Mouse (Mus musculus): ENCODE measurements at regions not wholly inside any gene's neighbourhood (a gene's known extent, or its start where the extent isn't known, plus 50 kb on each side); places are given as distances from the start of the nearest gene placed in this dataset.

- TF ChIP-seq TAL1 (conservative IDR thresholded peaks at IDR 0.05; ENCODE audit: low read depth, low read length): no peak
- TF ChIP-seq CTCF (IDR thresholded peaks at IDR 0.05; ENCODE audit: low read depth, low read length): no peak
Measured at GRCm38 (mm10) chr13:75531566-75531965, 175.0 kb upstream of the Ell2 start.
